Mouse (Mus musculus): ENCODE measurements at regions not wholly inside any gene's neighbourhood (a gene's known extent, or its start where the extent isn't known, plus 50 kb on each side); places are given as distances from the start of the nearest gene placed in this dataset.

DNA sequence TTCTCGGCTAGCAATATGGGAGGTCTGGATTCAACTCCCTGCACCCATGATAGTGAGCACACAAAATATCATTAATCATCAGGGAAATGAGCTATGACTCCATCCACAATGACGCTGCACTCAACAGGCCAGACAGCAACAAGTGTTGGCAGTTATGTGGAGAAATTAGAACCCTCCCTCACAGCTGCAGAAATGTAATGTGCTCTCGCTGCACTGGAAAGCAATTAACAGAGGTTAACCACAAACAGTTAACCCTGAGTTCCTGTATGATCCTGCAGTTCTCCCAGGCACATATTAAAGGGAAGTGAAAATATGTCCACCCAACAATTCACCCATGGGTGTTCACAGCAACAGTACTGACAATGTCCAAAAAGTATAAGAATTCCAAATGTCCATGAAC, 54.0 kb upstream of the Jade2 start:
- no peak for DNase-seq (ENCODE audit: low spot score in 2 of 2)

DNA sequence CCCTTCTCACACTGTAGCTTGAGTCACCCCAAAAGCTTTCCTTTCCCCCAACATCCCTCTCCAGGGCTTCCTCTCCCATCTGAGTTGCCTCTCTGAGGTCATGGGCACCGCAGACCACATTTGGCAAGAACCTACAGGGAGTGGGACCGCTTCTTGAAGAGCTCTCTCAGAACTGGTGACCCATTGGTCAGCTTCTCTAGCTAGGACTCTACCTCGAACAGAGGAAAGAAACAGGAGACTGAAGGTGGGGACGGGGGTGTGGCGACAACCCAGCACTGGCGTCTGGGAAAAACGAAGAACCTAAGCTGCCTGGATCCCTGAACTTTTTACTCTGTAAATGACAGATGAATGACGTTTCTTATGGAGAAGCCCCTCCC, 51.8 kb upstream of the Cdkn2aipnl start:
- DNase-seq (ENCODE audit: low spot score in 2 of 2): no peak

DNA sequence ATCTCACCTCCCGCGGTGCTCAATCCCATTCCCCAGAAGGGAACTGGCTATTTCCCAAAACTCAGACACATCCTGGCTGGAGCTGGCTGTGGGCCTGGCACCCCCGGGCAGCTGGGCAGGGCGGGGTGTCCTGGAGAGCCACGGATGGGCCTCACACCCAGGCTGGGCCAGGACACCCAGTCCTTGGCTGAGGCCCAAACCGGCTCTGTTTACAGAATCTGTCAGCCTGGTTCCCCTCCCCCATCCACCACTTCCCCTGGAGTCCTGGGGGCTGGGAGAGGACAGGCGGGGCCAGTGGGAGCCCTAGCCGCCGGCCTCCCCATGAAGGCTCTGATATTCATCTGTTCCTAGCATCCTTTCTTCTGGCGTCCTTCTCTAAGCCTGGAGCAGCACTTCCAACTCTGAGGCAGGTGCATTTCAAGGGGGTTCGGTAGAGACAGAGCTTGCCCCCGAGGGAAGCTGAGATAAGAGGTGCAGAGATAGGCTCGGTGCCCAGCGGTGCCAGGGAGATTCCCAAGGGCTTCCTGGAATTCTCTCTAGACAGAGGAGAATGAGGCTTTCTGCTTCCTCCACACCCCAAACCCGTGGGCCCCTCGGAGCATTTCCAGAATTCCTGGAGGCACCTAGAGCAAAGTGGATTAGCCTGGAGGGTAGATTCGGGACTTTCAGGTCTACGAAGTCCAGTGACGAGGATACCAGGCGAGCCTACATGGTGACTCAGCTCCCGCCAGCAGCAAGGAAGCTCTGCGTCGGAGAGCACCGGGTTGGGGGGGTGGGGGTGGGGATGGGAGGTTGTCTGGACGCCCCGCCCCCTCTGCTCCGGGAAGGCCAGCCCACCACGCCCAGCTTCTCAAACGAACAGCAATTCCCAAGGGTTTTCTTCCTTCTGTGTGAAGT, 51.2 kb upstream of the Cdkn2aipnl start:
- DNase-seq (ENCODE audit: low spot score in 2 of 2): peak; percentile 83 to 89
